Mouse (Mus musculus) forebrain, embryonic 16.5 days (tissue): ENCODE measurements around the gene Bst1. TPM values are rescaled to one million over a fixed set of nuclear protein-coding genes. Genes with fewer than 3 reads are reported as not detected.

ENCODE experiments used
- ATAC-seq: fragments of 200-750 bp; cut with Nextera tagmentation; 2 replicates; pipeline ENCODE4 v1.8.0; 2017; ENCODE audit warnings: mild to moderate bottlenecking, moderate library complexity
- H3K27ac ChIP-seq: fragments of 300-500 bp; sonication (generic); 2 replicates; pipeline ENCODE4 v1.5.1; 2014; ENCODE audit warnings: low read length, control low read depth
- H3K27me3 ChIP-seq: fragments of 300-500 bp; sonication (generic); replicated peaks from 2 replicates; pipeline ENCODE4 v1.6.1; 2014; ENCODE audit warnings: low read length; ENCODE audit not compliant: control insufficient read depth, insufficient read depth
- H3K36me3 ChIP-seq: fragments of 300-500 bp; sonication (generic); 2 replicates; pipeline ENCODE4 v1.6.1; 2014; ENCODE audit not compliant: control insufficient read depth, insufficient read depth
- H3K4me1 ChIP-seq: fragments of 300-500 bp; sonication (generic); replicated peaks from 2 replicates; pipeline ENCODE4 v1.6.1; 2014; ENCODE audit warnings: low read length; ENCODE audit not compliant: control insufficient read depth, insufficient read depth
- H3K4me2 ChIP-seq: fragments of 300-500 bp; sonication (generic); 2 replicates; pipeline ENCODE4 v1.6.1; 2014; ENCODE audit warnings: mild to moderate bottlenecking, low read length, control low read depth
- H3K4me3 ChIP-seq: fragments of 300-500 bp; sonication (generic); replicated peaks from 2 replicates; pipeline ENCODE4 v1.5.1; 2014; ENCODE audit warnings: mild to moderate bottlenecking, low read length, control low read depth
- H3K9ac ChIP-seq: fragments of 300-500 bp; sonication (generic); replicated peaks from 2 replicates; pipeline ENCODE4 v1.6.1; 2014; ENCODE audit warnings: low read depth, low read length, control low read depth
- H3K9me3 ChIP-seq: fragments of 300-500 bp; sonication (generic); 2 replicates; pipeline ENCODE4 v1.6.1; 2016; ENCODE audit warnings: low read length; ENCODE audit not compliant: control insufficient read depth
- WGBS: fragments of 180-500 bp; shearing (Covaris S2); extraction: QIAGEN DNeasy Blood & Tissue Kit; methylation state at CpG from one replicate; pipeline ENCODE4 v1.1.7; 2014; 5-methylcytosine and 5-hydroxymethylcytosine counted together
- polyA plus RNA-seq: library from polyadenylated mRNA; unstranded; fragments of >200 nt; fragmentation: Nextera tagmentation; extraction: Ambion mirVana; gene quantifications from 2 replicates; pipeline ENCODE4 v1.2.1, GENCODE M21; 2015

Bst1 gene
- polyA plus RNA-seq, 1 experiment from 2014 or later = not detected

DNA sequence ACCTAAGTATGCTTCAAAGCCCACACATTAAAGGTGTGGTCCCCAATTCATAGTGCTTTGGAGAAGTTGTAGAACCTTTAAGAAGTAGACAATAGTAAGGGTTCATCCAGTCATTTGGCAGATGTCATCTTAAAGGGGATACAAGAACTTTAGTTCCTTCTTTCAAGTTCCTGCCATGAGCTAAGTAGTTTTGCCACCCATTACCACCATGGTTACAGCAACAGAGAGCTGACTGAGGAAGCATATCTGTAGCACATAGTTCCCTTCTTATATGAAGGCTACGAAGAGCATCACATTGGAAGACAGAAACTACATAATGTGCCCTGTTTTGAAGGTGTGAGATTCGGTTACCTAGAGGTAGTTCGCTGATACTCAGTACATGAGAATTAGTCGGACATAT, 32.1 kb upstream of the Bst1 start:
- Histone ChIP-seq H3K27me3 (no peaks in the 10 kb centered on the region), H3K4me3 (no peak overlapping the region), H3K4me1 (peaks cover 4% of the 10 kb centered on the region), H3K27ac (no peak overlapping the region), H3K9me3 (no peaks in the 10 kb centered on the region), H3K9ac (no peak overlapping the region), H3K4me2 (no peak overlapping the region), H3K36me3 (no peaks in the 10 kb centered on the region)
- no peak for ATAC-seq
- 90% methylated on average over 4 of the region's 4 CpGs for WGBS

DNA sequence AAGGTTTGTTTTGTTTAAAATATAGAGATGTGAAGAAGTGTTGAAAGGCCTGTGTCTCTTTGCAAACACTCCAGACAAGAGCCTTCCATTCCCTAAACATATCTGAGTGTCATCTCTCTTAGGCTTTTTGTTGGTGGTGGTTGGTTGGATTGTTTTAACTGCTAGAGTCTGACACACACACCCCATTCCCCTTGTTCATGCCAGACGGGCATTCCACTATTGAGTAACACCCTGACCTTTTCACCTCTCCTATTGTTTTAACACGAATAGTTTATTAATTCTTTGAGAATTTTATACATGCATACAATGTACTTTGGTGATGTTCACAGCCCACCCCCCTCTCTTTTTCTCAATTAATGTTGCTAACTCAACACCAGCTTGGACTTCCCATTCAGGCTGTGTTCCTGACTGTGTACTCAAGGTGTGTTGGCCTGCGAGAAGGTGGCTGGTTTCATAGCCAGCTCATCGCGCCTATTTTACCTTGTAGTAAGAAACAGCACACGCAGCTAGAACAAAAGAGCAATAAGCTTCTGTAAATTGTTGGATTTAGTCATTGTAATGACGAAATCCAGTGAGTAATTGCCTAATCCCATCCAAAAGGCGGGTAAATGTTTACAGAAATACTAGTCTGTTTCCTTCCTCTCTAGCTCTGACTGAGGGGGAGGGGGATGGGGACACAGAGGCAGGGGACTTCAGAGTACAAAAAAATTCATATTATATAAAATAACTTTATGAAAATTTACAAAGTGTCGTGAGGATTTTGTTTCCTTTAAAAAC, 30.5 kb upstream of the Bst1 start:
- no peaks in the 10 kb centered on the region for H3K9me3 ChIP-seq
- no peaks in the 10 kb centered on the region for H3K4me1 ChIP-seq
- H3K4me2 ChIP-seq = no peak overlapping the region
- H3K27ac ChIP-seq = no peak overlapping the region
- ATAC-seq = no peak
- H3K36me3 ChIP-seq = no peaks in the 10 kb centered on the region
- no peak overlapping the region for H3K9ac ChIP-seq
- H3K4me3 ChIP-seq = no peak overlapping the region
- no peaks in the 10 kb centered on the region for H3K27me3 ChIP-seq
- WGBS = 75% methylated on average over 9 of the region's 9 CpGs

DNA sequence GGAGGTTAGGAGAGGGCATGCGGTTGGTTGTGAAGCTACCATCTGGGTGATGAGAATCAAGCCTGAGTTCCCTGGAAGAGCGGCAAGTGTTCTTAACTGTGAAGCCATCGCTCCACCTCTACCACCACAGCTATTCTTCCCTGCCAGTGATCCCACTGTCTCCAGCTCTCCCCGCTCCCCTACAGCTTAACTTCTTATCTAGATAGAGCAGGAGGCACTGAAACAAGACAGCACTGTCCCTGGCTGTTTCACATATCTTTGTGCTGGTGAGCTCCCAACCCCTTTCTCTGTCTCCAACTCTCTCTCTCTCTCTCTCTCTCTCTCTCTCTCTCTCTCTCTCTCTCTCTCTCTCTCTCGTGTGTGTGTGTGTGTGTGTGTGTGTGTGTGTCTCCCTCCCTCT, 26.3 kb upstream of the Bst1 start:
- no peaks in the 10 kb centered on the region for H3K9me3 ChIP-seq
- H3K4me1 ChIP-seq = no peaks in the 10 kb centered on the region
- no peak overlapping the region for H3K4me2 ChIP-seq
- H3K9ac ChIP-seq = no peak overlapping the region
- no peak overlapping the region for H3K27ac ChIP-seq
- no peaks in the 10 kb centered on the region for H3K36me3 ChIP-seq
- no peak for ATAC-seq
- H3K27me3 ChIP-seq = no peaks in the 10 kb centered on the region
- 85% methylated on average over 4 of the region's 5 CpGs for WGBS
- H3K4me3 ChIP-seq = no peak overlapping the region

DNA sequence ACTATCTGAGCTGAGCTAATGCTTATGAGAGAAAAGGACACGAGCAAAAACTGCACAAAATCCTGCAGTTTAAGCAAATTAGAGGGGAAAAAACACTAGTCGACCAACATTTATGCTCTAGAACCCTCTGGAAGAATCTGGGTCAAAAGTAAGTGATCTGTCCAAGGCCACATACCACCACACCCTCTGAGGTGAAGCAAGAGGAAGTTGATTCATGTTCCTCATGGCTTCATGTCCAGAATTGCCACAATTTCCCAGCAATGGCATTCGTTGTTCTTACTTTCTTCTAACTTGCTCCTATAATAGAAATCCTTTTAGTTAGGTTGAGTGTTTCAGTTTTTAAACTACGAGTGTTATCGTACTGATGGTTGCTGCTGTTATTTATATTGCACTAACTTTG, 19.2 kb upstream of the Bst1 start:
- Histone ChIP-seq H3K4me3 (no peak overlapping the region), H3K27ac (no peak overlapping the region), H3K4me1 (no peaks in the 10 kb centered on the region), H3K4me2 (no peak overlapping the region), H3K36me3 (no peaks in the 10 kb centered on the region), H3K9me3 (no peaks in the 10 kb centered on the region), H3K9ac (no peak overlapping the region), H3K27me3 (no peaks in the 10 kb centered on the region)
- no peak for ATAC-seq
- WGBS = 84% methylated on average over 5 of the region's 5 CpGs

DNA sequence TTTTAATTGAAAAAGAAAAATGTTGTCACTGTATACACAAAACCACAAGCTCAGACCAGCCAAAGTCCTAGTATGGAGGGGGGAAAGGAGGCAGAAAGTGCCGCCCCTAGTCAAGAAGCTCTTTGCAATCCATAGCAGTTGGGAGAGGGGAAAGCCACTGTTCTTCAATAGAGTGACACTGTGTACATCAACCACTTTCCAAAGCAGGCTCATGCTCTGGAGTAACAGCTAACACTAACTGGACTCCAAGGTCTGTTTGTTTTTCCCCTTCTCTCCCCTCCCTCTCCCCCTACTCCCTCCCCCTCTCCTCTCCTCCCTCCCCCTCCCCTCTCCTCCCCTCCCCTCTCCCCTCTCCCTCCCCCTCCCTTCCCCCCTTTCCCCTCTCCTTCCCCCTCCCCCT, 18.0 kb upstream of the Bst1 start:
- 85% methylated on average over 1 of the region's 1 CpGs for WGBS
- no peak for ATAC-seq
- Histone ChIP-seq H3K9me3 (no peaks in the 10 kb centered on the region), H3K9ac (no peak overlapping the region), H3K4me1 (no peaks in the 10 kb centered on the region), H3K4me3 (no peak overlapping the region), H3K27ac (no peak overlapping the region), H3K27me3 (no peaks in the 10 kb centered on the region), H3K4me2 (no peak overlapping the region), H3K36me3 (no peaks in the 10 kb centered on the region)

DNA sequence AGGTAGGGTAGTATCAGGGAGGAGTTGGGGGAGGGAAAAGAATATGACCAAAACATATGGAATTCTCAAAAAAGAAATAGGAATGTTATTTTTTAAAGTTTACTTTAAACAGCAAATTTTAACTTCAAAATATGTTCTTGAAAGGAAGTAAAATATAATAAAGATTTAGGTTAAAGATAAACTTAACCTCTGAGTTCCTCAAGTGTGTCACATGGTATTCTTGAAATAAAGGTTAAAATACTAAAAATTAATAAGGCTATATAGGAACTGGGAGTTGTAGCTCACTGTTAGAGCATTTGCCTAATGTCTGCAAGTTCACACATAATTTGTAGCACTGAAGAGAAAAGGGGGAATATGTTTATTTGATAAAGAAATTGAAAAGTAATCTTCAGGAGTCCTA, 17.4 kb upstream of the Bst1 start:
- no peaks in the 10 kb centered on the region for H3K9me3 ChIP-seq
- ATAC-seq = no peak
- H3K36me3 ChIP-seq = no peaks in the 10 kb centered on the region
- no peak overlapping the region for H3K4me3 ChIP-seq
- no peaks in the 10 kb centered on the region for H3K4me1 ChIP-seq
- no peaks in the 10 kb centered on the region for H3K27me3 ChIP-seq
- no peak overlapping the region for H3K9ac ChIP-seq
- H3K27ac ChIP-seq = no peak overlapping the region
- no peak overlapping the region for H3K4me2 ChIP-seq

DNA sequence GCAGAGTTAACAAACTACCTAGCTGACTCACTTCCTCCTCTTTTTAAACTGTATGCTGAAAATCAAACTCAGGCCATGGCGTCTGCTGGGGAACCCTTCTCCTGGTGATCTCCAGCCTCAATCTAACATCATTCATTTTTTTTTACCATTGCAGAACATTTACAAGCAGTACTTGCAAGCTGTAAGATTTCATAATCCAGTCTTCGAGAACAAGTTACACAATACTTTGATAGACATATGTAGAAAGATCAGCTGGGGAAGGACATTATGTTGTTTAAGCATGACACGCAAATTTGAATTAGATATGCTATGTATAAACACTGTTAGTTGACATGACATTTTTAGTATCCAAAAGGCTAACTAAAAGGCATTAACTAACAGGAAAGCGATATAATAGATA, 16.9 kb upstream of the Bst1 start:
- Histone ChIP-seq H3K27ac (no peak overlapping the region), H3K9ac (no peak overlapping the region), H3K4me2 (no peak overlapping the region), H3K36me3 (no peaks in the 10 kb centered on the region), H3K27me3 (no peaks in the 10 kb centered on the region), H3K4me3 (no peak overlapping the region), H3K4me1 (no peaks in the 10 kb centered on the region), H3K9me3 (no peaks in the 10 kb centered on the region)
- WGBS = 90% methylated on average over 4 of the region's 4 CpGs
- ATAC-seq = no peak

DNA sequence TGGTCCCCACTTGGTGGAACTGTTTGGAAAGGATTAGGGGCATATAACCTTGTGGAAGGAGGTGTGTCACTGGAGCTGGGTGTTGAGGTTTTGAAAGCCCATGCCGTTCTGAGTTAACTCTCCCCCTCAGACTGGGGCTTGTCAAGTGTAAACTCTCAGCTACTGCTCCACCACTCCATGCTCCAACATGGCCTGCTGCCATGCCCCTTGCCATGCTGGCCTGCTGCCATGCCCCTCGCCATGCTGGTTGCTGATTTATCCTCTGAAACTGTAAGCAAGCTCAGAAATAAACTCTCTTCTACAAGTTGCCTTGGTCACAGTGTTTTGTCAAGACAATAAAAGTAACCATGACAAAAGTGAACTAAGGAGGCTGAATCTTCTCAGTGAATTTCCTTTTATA, 13.3 kb upstream of the Bst1 start:
- no peak overlapping the region for H3K27ac ChIP-seq
- no peak overlapping the region for H3K9ac ChIP-seq
- 64% methylated on average over 2 of the region's 2 CpGs for WGBS

DNA sequence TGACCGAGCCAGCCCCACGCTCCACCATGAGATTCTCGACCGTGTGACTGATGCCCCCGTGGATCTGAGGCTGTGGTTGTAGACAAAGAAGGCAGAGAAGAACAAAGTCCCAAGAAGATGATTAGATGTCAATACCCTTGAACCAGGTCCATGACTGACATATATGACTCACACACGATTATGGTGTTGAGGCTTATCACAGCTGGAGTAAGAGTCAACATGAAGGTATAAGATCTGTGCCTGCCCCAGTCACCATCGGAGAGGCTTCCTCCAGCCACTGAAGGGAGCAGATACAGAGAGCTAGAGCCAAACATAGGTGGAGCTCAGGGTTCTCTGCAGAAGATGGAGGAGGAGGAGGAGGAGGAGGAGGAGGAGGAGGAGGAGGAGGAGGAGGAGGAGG, 12.3 kb upstream of the Bst1 start:
- H3K4me3 ChIP-seq = no peak overlapping the region
- 92% methylated on average over 7 of the region's 7 CpGs for WGBS
- H3K27ac ChIP-seq = no peak overlapping the region
- no peaks in the 10 kb centered on the region for H3K9me3 ChIP-seq
- H3K9ac ChIP-seq = no peak overlapping the region
- no peak overlapping the region for H3K4me2 ChIP-seq
- no peaks in the 10 kb centered on the region for H3K36me3 ChIP-seq
- no peaks in the 10 kb centered on the region for H3K27me3 ChIP-seq
- H3K4me1 ChIP-seq = 0 out of 2 replicates have a peak, but pooled peaks cover 3% of the 10 kb centered on the region
- ATAC-seq = no peak

More for the DNA sequence above, 13.3 kb upstream of the Bst1 start:
- ATAC-seq = no peak
- no peaks in the 10 kb centered on the region for H3K9me3 ChIP-seq
- H3K27me3 ChIP-seq = no peaks in the 10 kb centered on the region
- no peak overlapping the region for H3K4me2 ChIP-seq
- no peaks in the 10 kb centered on the region for H3K36me3 ChIP-seq
- H3K4me1 ChIP-seq = 0 out of 2 replicates have a peak, but pooled peaks cover 3% of the 10 kb centered on the region
- H3K4me3 ChIP-seq = no peak overlapping the region

DNA sequence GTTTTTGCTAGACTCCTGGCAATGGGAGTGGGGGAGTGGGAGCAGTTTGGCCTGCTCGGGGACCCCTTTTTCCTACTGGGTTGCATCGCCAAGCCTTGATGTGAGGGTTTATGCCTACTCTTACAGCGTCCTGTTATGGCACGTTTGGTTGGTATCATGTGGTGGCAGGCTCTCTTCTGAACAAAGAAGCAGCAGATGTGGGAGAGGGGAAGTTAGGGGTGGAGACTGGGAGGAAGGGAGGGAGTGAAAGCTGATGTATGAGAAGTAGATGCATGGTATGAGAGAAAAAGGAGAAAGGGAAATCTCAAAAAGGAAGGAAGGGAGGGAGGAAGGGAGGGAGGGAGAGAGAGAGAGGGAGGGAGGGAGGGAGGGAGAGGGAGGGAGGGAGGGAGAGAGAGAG, 11.8 kb upstream of the Bst1 start:
- H3K27ac ChIP-seq = no peak overlapping the region

More for the DNA sequence above, 11.8 kb upstream of the Bst1 start:
- H3K9ac ChIP-seq = no peak overlapping the region
- no peak for ATAC-seq
- no peaks in the 10 kb centered on the region for H3K27me3 ChIP-seq
- no peak overlapping the region for H3K4me3 ChIP-seq
- H3K4me1 ChIP-seq = 0 out of 2 replicates have a peak, but pooled peaks cover 3% of the 10 kb centered on the region
- WGBS = 80% methylated on average over 4 of the region's 4 CpGs
- no peak overlapping the region for H3K4me2 ChIP-seq
- no peaks in the 10 kb centered on the region for H3K36me3 ChIP-seq
- no peaks in the 10 kb centered on the region for H3K9me3 ChIP-seq
